Mouse (Mus musculus): ENCODE results near the gene Aig1.
"Not testable (repeated sequence)": the region's sequence is repeated elsewhere in the genome, so short reads cannot be mapped to it uniquely, and the experiment has no call there.

The Aig1 gene

DNA sequence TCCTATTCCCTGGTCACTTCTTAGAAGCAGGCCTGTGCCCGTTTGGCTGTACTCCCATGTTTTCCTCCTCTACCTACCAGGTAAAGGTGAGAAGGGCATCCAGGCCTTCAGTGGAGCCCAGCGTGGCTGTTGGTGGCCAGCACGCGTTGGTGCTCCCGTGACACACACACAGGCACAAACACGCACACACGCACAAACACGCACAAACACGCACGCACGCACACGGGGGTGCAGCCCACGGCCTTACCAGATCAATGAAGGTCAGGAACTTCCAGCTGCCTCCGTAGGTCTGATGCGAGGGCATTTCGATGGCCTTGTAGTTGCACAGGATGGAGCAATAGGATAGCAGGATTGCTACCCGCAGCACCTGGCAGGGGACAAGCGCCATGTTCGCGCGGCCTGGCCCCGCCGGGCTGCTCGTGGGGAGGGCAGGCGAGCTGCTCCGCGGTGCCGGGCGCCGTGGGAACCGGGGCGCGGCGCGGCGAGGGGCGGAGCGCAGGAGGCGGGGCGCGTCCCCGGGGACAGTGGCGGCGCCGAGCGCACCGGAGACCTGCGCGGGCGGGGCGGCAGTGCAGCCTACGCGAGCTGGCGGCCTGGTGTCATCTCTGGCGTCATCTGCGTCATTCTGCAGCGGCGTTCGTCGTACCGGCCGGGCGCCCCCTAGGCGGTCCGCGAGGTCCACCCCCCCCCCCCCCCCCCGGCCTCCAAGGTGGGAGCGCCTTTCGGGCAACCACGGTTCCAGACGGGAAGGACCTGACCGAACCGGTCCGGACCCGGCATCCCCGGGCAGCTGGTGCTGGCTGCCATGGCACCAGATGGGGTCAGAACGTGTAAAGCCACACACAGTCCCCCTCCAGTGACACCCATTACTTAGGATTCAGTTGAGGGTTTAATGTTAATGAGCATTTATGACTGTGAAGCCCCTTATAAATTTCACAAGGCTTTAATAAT is at the start of gene Aig1:
Aig1 (minus strand) TSS at position 610 of the 951 bp plus-strand sequence.
- peak; percentile 64 for DNase-seq (ENCODE audit: low read depth, low spot score)

DNA sequence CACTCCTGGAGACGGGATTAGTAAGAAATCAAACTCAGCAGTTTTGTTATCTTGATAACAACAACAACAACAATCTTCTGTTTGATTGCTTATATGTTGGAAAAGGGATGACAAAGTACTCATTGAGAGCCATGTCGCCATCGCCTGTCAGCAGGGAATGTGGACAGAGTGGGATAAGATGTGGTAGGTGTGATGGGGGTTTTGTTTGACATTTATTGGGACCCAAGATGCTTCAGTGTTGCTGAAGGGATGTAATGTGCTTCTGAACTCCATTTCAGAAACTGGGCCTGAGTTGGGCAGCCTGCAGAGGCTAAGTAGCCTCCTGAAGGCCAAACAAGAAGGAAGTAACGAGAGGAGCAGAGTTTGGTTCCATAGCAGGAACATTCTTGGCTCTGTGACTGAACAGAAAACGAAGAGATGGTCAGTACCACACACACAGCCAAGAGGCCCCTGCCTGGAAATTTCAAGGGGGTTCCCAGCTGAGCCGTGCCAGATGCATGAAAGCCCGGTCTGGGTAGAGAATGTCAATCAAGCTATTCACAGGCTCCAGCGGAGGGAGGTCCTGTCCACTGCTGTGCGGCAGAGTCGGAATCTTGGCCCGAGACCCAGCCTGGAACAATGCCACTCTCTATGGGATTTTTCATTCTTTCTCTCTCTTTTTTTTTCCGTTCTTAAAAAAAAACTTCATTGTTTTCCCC is 48.0 kb upstream of the Aig1 start:
- no peak for DNase-seq (ENCODE audit: low read depth, low spot score)

DNA sequence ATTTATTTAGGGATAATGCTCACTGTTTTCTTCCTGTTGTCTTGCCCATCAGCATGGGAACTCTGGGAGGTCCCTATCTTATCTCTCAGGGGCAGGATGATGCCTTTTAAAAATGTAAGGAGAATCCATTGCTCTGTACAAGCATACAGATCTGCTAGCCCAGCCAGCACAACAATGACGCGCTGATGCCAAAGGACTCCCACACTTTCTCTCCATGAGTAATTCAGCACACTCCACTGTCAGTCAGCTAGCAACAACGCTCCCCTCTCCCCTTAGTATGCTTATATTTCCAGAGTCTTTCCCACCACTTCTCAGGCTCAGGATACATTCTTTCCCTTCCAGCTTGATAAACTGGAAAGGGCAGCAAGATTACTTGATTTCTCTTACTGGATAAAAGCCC is 46.4 kb upstream of the Aig1 start:
- no peak for DNase-seq (ENCODE audit: low read depth, low spot score)

DNA sequence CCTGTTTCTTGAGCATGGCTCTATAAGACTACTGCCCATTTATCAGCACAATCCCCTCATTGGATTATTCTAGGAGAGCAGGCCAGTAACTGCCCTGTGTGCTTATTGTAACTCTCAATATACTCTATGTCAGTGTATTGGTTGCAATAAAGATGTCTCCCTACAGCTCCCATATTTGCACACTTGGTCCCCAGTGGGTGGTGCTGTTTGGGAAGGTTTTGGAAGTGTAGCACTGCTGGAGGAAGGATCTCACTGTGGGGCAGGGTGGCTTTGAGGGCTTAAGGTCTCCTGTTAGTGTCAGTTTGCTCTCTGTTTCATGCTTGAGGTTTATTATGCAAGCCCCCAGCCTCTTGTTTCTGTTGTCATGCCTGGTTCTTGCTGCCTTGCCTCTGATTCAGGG is 44.9 kb upstream of the Aig1 start:
- DNase-seq (ENCODE audit: low read depth, low spot score) = no peak

DNA sequence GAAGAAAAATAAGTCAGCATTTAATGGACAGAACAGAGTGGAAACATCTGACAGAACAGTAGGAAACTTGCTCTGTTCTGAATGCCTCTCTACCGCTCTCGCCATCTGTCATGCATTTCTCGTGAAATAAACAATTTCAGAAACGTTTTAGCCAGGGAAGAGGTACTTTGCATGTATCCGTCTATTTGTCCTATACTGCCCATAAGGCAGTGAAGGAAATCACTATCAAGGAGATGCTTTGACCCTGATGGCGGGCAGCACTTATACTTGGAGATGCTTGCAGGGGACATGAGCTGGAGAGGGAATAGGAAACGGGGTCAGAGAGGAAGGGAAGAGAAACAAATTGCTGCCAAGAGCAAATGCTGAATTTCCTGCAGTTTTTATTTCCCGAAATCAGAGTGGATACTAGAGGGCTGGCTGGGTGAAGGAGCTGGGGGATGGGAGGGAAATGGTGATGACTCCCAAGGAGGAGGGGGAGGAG is 37.5 kb upstream of the Aig1 start:
- no peak for DNase-seq (ENCODE audit: low read depth, low spot score)

DNA sequence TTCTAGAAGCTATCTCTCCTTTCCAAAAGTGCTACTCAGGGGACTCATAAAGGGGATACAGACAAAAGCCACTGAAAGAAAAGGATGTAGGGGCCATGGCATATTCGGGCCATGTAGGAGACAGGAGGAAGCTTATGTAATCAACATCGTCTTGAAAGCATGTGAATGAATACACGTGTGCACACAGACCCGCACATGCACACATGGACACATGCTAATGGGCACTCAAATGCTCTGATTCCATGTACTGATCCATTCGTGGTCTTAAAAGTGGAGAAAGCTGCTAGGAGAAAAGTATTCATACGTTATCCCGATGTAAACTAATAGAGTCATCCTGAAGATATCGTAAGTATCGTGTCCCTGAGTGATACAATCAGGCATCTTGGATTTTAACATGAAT is 36.8 kb upstream of the Aig1 start:
- no peak for DNase-seq (ENCODE audit: low read depth, low spot score)

DNA sequence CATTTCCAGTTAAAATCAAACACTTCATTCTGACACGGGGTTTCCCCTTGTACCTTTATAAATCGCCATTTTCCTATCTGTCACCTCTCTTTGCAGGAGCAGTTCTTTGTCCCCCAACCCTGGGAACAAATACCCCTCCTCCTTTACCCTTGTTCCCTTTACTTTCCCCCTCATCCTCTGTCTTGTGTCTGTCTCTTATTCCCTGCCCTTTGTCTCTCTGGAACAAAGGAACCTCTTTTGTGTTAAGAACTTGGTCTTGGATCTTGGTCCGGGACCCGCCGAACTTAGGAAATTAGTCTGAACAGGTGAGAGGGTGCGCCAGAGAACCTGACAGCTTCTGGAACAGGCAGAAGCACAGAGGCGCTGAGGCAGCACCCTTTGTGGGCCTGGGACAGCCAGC is 24.0 kb upstream of the Aig1 start:
- not testable (repeated sequence) for DNase-seq (ENCODE audit: low read depth, low spot score)

DNA sequence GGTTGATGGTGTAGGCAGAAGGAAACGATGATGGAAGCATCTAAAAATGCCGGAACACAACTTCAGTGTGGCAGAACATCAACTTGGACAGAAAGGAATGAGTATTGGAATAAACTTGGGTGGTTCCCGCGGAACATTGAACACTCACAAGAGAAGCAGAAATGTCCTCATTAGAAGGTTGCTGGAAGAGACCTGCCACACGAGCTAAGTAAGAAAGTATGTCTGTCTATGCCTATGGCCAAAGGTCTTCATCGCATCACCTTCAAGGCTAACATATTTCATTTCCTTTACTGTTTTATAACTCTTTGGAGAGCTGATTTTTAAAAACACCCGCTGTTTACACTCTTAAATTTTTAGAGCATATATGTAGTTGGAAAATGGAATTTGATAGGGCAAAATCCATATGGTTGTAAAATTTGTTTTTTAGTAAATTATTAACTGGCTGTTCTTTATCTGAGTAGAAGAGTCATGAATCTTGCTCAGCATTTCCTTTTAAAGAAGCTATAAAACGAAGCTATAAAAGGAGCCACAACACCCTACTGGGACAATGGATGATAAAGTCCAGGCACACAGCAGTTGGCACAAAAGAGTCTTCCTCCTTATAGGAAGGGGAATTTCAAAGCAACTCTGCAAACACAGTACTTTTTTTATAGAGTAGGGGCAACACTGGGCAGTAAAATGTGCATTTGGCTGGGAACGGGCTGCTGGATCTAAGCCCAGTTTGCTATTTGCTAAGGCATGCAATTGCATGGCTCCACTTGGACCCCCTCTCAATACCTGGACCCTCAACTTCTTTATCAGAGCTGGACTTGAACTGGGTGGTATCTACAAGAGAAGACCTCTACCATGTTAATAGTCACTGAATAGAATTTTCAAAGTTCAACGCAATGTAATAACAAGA is 14.4 kb upstream of the Aig1 start:
- no peak for DNase-seq (ENCODE audit: low read depth, low spot score)

DNA sequence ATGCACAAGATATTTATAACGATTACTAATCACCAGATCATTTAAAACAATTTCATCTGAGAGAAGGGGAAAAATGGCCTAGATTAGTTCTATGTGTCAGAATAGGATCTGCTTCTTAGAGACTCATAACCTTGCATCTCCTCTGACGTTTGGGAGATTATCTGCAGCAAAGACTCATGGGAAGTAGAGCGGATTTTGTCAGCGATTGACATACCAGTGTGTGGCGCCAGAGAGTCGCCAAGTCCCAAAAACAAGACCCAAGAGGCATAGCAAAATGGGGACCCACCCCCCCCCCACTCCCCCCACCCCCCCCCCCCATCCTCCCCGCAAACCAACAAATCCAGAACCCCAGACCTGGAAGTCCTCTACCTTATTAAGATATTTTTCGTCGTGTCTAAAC is 13.7 kb upstream of the Aig1 start:
- no peak for DNase-seq (ENCODE audit: low read depth, low spot score)

DNA sequence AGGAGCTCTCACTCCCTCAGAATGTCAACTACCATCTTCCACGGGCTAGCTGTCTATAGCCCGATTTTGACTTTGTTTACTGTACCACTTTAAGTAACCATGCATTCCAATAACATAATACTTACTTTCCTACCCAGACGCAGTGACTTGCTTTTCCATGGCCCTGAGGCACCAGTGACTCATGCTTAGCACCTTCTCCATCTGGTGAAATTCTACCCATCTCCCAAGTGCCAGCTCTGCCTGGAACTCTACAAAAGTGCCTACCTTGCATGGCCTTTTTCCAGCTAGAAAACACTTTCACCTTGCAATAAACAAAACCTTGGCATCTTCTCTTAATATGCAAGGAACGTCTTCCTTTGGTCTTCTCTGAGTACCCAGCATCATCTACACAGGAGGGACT is 9.9 kb upstream of the Aig1 start:
- DNase-seq (ENCODE audit: low read depth, low spot score) = no peak

DNA sequence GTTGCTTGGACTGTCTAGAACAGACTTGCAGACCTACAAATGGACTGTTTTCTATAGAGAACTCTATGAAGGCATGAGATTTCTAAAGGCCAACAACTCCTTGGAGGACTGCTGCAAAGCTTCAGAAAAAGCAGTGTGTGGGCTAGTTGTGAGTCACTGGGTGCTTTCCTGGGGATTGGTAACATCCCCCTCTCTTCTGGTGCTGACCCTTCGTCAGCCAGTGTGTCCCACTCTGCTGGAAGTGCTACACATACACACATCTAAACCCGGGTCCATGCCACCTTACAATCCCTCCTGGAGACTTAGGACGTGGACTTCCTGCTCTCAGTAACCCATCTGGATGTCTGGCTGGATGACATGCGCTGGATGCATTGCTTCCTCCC is 6.2 kb upstream of the Aig1 start:
- DNase-seq (ENCODE audit: low read depth, low spot score) = no peak

DNA sequence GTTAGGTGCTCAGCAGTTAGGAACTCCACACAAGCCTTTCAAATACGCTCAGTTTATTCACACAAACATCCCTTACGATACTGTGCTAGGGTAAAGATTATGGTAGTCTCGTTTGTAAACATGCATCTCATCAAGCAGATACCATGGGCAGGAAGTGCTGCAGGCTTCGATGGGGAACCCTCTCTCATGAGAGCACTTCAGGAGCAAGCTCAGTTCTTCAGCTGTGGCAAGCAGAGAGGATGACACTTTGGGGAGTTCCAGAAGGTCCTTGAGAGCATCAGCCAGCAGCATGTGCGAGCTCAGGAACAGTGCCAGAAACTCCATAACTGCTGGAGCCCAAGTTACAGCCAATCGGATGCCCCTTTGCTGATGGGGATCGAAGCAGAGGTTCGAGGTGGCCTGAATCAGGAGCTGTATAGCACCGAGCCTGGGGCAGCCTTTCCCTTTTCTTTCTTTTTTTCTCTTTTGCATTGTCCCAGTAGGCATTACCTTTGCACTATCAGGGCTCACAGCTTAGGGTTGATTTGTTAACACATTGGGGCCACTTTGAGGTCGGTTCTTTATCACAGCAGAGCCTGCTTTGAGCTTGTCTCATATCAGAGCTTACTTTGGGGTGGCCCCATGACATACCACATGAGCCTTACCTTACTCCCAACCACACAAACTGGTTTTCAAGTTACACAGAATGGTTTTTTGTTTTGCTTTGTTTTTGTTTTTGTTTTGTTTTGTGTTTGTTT is 5.7 kb upstream of the Aig1 start:
- no peak for DNase-seq (ENCODE audit: low read depth, low spot score)

DNA sequence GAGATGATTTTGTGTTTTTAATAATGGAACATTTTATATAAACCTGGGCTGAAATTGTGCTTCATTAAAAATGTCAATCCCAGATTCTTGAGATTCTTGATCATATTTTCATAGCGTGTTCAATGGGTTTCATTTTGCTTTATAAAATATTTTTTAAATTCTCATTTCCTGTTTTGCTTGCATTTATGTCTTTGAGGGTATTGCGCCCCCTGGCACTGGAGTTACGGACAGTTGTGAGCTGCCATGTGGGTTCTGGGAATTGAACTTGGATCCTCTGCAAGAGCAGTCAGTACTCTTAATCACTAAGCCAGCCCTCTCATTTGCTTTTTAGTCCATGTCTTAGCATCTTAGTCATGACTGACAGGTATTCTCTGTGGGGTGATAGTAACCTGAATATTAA is 1.8 kb upstream of the Aig1 start:
- no peak for DNase-seq (ENCODE audit: low read depth, low spot score)

DNA sequence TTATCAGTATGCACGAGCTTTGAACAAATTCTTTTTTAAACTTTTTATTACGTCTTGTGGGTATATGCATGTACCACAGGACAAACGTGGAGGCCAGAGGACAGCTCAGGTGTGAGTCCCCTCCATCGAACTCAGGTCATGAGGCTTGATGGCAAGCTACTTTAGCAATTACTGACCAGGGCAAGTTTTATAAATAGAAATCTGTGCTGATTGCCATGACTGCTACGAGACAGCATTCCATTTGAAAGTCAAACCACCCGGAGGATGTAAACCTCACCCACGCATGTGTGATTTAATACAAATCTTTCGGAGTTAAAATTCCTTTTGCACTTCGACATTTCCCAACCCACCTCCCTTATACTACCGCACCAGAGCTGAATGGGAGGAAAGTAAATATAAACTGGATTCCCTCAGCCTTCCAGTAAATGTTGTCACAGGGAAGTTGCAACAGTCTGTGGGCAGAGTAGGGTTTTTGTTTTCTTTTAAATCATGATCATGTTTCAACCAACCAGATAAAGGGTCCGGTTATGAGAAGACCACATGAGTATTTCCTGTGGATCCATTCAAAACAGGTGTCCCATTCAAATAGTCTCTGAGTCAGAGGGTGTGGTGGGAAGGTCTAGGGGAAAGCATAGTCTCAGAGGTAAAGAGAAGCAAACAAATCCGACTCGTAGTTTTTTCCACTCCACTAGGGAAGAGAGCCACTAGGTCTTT is 699 bp upstream of the Aig1 start:
- DNase-seq (ENCODE audit: low read depth, low spot score) = peak; percentile 13

DNA sequence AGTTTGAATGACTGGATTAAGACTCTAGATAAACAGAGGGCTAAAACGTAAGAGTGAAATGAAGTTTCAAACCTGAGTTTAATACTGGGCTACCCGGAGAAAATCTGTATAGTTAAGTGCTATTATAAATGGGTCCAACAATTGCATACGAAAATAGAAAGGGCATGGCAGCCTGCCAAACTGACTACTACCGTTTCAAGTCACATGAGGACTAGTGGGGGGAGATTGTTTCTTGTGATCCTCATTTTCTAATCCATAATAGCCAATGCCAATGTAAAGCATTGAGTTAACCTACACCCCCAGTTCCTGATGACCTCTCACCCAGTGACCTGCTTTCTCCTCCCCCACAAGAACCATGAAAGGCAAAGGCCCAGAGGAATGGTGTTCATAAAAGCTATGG is 2.4 kb downstream of the Aig1 start:
- DNase-seq (ENCODE audit: low read depth, low spot score) = no peak

DNA sequence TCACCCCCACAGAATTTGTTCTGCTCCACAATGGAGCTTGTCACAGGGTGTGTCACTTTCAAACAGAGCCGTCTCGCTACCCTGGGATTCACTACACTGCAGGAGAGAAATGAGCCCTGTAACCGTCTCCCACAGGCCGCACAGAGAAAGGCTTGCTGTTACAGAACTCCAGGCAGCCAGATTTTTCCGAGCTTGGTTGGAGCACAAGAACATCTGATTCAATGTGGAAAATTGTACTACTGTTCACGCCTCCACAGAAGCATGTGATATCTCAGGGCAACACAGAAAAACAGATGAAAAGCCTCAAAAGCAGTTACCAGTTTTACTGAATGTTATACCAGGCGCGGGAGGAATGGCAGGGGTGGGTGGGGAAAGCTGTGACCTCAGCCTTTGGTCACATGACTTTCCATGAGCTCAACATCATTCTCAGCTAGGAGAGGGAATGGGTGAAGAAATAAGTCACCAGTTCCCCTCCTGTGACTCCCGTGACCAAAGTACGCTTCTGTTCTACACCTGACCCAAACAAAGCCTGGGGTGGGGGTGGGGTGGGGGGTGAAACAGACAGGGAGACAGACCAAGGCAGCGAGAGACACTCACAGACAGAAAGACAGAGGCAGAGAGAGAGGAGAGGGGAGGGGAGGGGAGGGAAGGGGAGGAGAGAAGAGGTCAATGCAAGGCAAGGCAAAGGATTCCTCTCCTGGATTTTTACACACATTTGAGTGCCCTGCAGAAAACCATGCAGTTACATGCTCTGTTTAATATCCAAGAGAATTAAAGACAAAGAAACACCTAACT is 7.5 kb downstream of the Aig1 start:
- DNase-seq (ENCODE audit: low read depth, low spot score) = no peak

DNA sequence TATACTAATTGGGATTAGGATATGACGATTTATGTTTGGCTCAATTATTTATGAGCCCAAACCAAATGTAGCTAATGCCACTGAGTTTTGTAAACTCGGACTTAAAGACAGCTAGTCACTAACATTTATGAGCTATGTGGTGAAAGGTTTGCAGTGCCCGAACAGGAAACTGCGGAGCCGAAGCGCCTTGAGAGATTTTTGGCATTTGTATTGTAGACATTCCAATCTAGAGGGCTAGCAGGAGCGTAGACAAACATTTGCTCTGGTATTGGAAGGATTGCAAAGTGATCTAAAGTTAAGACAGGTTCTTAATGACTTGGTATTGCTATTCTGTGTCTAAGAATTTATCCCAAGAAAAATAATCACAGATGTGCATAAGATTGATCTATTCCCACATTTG is 12.3 kb downstream of the Aig1 start:
- DNase-seq (ENCODE audit: low read depth, low spot score) = no peak

DNA sequence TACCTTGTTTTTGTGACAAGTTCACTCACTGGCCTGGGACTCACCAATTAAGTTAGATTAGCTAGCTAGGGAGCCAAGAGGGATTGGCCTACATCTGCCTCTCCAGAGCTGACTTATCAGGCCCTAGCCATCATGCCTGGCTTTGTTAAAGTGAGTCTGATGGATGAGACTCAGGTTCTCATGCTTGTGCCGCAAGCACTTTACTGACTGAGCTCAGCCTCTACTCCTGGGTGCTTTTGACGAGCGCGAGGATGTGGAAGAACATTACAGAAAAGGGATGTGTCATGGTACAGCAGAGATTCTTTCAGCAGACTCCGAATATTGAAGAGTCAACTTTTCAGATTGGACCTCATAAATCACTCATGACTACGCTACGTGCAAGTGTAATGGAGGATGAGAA is 12.8 kb downstream of the Aig1 start:
- no peak for DNase-seq (ENCODE audit: low read depth, low spot score)

DNA sequence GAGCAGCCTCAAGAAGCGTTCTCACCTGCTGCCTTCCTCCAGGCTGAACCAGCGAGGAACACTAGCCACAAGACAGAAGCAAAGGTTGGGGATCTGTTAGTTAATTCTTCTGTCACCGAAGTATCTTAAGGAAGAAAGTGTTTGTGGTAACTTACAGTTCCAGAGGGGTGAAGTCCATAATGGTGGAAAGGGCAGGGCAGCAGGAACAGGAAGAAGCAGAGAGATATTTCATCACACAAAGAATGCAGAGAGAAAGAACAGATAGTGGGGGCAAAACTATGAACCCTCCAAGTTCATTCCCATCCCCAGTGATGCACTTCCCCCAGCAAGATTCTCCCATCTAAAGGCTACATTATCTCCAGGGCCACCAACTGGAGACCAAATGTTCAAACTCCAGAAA is 13.7 kb downstream of the Aig1 start:
- no peak for DNase-seq (ENCODE audit: low read depth, low spot score)

DNA sequence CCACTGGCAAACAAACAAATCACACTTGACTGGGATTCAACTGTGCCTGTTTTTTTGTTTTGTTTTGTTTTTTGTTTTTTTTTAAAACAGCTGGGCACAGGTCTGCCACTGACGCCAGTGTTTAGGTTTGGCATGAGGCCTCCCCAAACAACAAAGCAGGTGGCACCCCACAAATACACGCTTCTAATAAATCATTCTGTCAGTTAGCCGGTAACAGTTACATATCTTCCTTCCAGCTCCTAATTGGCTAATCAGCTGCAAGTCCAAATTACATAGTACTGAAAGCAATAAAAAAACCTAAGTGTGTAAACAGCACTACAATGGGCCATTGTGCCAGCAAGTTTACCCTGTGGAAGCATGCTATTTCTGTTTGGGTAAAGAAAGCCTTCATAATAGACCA is 18.7 kb downstream of the Aig1 start:
- no peak for DNase-seq (ENCODE audit: low read depth, low spot score)
